In the genomic region with DNA sequence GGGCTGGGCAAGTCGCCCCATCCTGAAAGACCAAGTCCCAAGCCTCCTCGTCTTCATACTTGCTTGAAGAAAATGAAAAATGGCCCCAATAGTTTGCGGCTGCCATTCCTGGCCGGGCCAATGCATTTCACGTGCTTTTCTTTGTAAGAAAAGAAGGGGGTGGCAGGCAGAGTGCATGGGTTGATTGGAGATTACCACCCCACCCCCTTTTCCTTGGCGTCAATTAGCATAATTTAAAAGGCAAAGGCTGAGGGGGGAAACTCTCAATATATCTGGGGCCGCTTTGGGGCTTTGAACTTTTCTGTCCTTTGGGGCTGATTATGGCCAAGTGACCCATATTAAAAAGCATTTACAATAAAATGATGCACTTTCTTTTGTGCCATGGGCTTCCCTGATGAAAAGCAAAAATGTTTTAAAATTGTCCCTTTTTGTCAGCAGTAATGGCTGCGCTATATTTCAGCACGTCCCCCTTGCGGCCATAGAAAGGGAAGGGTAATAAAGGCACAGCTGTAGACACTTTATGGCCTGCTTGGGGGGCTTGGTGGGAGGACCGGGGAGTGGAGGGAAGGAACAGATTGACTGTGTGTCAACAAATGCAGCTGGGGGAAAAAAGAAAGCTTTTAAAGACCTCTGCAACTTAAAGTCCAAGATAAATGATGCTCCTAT, we compare ENCODE assay signal across 13 mouse cellular contexts.
DNase-seq lines count a peak whose midpoint lies in the region; ATAC-seq lines count a peak whose summit lies in the region.
"Had no signal": no experiment of that assay in that cellular context is flagged by ENCODE, and none has a peak within 500 bp of the region (broad histone marks: within the 10 kb centered on the region; RNA-seq: fewer than 3 reads in every experiment).

No protein-coding gene starts in this region.

- no peak for DNase-seq in kidney, adult 8-10 months
- DNase-seq in hindbrain, embryonic 11.5 days (ENCODE audit: low spot score): peak; percentile 38
- DNase-seq in midbrain, embryonic 10.5 days (ENCODE audit: low spot score): no peak
- DNase-seq in right cerebral cortex, adult 18-20 months: no peak
- no peak for DNase-seq in lung, postnatal 14 days
- DNase-seq in left cerebral cortex, adult 11 months (ENCODE audit: low spot score): no peak
- DNase-seq: layer of hippocampus, postnatal 36 days; lung, postnatal 4 days had no signal

- WGBS in kidney, embryonic 16.5 days: 21% methylated on average over 11 of the region's 11 CpGs
- 46% methylated on average over 11 of the region's 11 CpGs for WGBS in hindbrain, embryonic 11.5 days
- WGBS in midbrain, embryonic 10.5 days: 53% methylated on average over 11 of the region's 11 CpGs
- 12% methylated on average over 11 of the region's 11 CpGs for whole genome bisulfite sequencing in neural tube, embryonic 15.5 days

- peaks cover 11% of the 10 kb centered on the region; the same call in 1 of the 2 replicates for H3K36me3 ChIP-seq in kidney, embryonic 16.5 days (ENCODE audit: insufficient read depth, low read length)
- H3K36me3 ChIP-seq in hindbrain, embryonic 11.5 days (ENCODE audit: control insufficient read depth, insufficient read depth, low read length): no peaks in the 10 kb centered on the region
- H3K36me3 ChIP-seq in midbrain, embryonic 10.5 days: peaks cover 24% of the 10 kb centered on the region
- H3K36me3 ChIP-seq in neural tube, embryonic 15.5 days: peaks cover 21% of the 10 kb centered on the region

- H3K4me1 ChIP-seq in kidney, embryonic 16.5 days (ENCODE audit: insufficient read depth, low read length): peaks cover 7% of the 10 kb centered on the region; the same call in 1 of the 2 replicates
- 0 out of 2 replicates have a peak, but pooled peaks cover 2% of the 10 kb centered on the region for H3K4me1 ChIP-seq in hindbrain, embryonic 11.5 days (replicated peaks; ENCODE audit: control insufficient read depth, insufficient read depth, low read length)
- peaks cover 24% of the 10 kb centered on the region for H3K4me1 ChIP-seq in midbrain, embryonic 10.5 days
- H3K4me1 ChIP-seq in neural tube, embryonic 15.5 days: peaks cover 25% of the 10 kb centered on the region

- H3K9ac ChIP-seq in kidney, embryonic 16.5 days (replicated peaks; ENCODE audit: low read length): no peak overlapping the region
- no peak overlapping the region for H3K9ac ChIP-seq in hindbrain, embryonic 11.5 days (ENCODE audit: low read depth, low read length)
- no peak overlapping the region for H3K9ac ChIP-seq in neural tube, embryonic 15.5 days (replicated peaks)
- H3K9ac ChIP-seq: liver, embryonic 12.5 days had no signal

- ATAC-seq in kidney, embryonic 16.5 days (ENCODE audit: low FRiP score, low TSS enrichment): no peak
- ATAC-seq in hindbrain, embryonic 11.5 days (ENCODE audit: low FRiP score): peak; percentile 78
- peak; percentile 82 for ATAC-seq in neural tube, embryonic 15.5 days (ENCODE audit: low FRiP score)
- ATAC-seq: inflammation-experienced regulatory T-cells, adult 6 months; liver, embryonic 12.5 days had no signal

- H3K4me2 ChIP-seq in kidney, embryonic 16.5 days (replicated peaks; ENCODE audit: low read depth, low read length): peak overlapping the region; percentile 26
- H3K4me2 ChIP-seq in hindbrain, embryonic 11.5 days (replicated peaks; ENCODE audit: low read depth, low read length): no peak overlapping the region
- peak overlapping the region; percentile 25; the same call in 1 of the 2 replicates for H3K4me2 ChIP-seq in neural tube, embryonic 15.5 days
- H3K4me2 ChIP-seq: liver, embryonic 12.5 days had no signal

- H3K27ac ChIP-seq in kidney, embryonic 16.5 days (ENCODE audit: low read length): no peak overlapping the region
- H3K27ac ChIP-seq in hindbrain, embryonic 11.5 days (ENCODE audit: low read depth, low read length): 0 out of 2 replicates have a peak overlapping the region, but pooled peaks have one; percentile 4
- H3K27ac ChIP-seq in midbrain, embryonic 10.5 days (replicated peaks): peak overlapping the region; percentile 73
- H3K27ac ChIP-seq in neural tube, embryonic 15.5 days (replicated peaks): peak overlapping the region; percentile 70
- H3K27ac ChIP-seq: liver, embryonic 12.5 days had no signal

- H3K9me3 ChIP-seq in kidney, embryonic 16.5 days (ENCODE audit: low read length): no peaks in the 10 kb centered on the region
- H3K9me3 ChIP-seq in hindbrain, embryonic 11.5 days (ENCODE audit: control insufficient read depth, low read length): no peaks in the 10 kb centered on the region
- H3K9me3 ChIP-seq in midbrain, embryonic 10.5 days (replicated peaks): no peaks in the 10 kb centered on the region
- H3K9me3 ChIP-seq in neural tube, embryonic 15.5 days (replicated peaks): no peaks in the 10 kb centered on the region
- H3K9me3 ChIP-seq: G1E; liver, embryonic 12.5 days had no signal

- H3K27me3 ChIP-seq in kidney, embryonic 16.5 days (ENCODE audit: insufficient read depth, low read length): no peaks in the 10 kb centered on the region
- no peaks in the 10 kb centered on the region for H3K27me3 ChIP-seq in hindbrain, embryonic 11.5 days (ENCODE audit: control insufficient read depth, insufficient read depth, low read length)
- peaks cover 8% of the 10 kb centered on the region; the same call in 1 of the 2 replicates for H3K27me3 ChIP-seq in midbrain, embryonic 10.5 days (ENCODE audit: low read depth, poor library complexity, severe bottlenecking)
- H3K27me3 ChIP-seq in neural tube, embryonic 15.5 days (replicated peaks): no peaks in the 10 kb centered on the region; the same call in none of the 2 replicates
- H3K27me3 ChIP-seq: liver, embryonic 12.5 days had no signal

- no peak overlapping the region for H3K4me3 ChIP-seq in kidney, embryonic 16.5 days (ENCODE audit: low read length)
- no peak overlapping the region for H3K4me3 ChIP-seq in hindbrain, embryonic 11.5 days (ENCODE audit: low read depth, low read length)
- H3K4me3 ChIP-seq in midbrain, embryonic 10.5 days: no peak overlapping the region
- H3K4me3 ChIP-seq in neural tube, embryonic 15.5 days (replicated peaks): no peak overlapping the region
- H3K4me3 ChIP-seq: liver, embryonic 12.5 days had no signal
